Mouse (Mus musculus): Measurements from ENCODE around the gene Aplnr.

The Aplnr gene

GRCm38 (mm10) chr2:85136831-85137520 is 951 bp downstream of the Aplnr start:
- DNase-seq (ENCODE audit: low spot score in 2 of 2), result no peak

GRCm38 (mm10) chr2:85137601-85138140 is 1.6 kb downstream of the Aplnr start:
- DNase-seq (ENCODE audit: low spot score in 2 of 2), result no peak

GRCm38 (mm10) chr2:85138143-85138542 is 2.1 kb downstream of the Aplnr start:
- no peak for DNase-seq (ENCODE audit: low spot score in 2 of 2)

- no peak for DNase-seq (ENCODE audit: low spot score in 2 of 2)
Measured at GRCm38 (mm10) chr2:85139393-85139792, 3.4 kb downstream of the Aplnr start.

GRCm38 (mm10) chr2:85139846-85140245 is 3.8 kb downstream of the Aplnr start:
- DNase-seq (ENCODE audit: low spot score in 2 of 2), result no peak

GRCm38 (mm10) chr2:85140833-85141232 is 4.8 kb downstream of the Aplnr start:
- no peak for DNase-seq (ENCODE audit: low spot score in 2 of 2)

GRCm38 (mm10) chr2:85144908-85145307 is 8.9 kb downstream of the Aplnr start:
- no peak for DNase-seq (ENCODE audit: low spot score in 2 of 2)

- no peak for DNase-seq (ENCODE audit: low spot score in 2 of 2)
Measured at GRCm38 (mm10) chr2:85145346-85145745, 9.3 kb downstream of the Aplnr start.

- DNase-seq (ENCODE audit: low spot score in 2 of 2), result no peak
Measured at GRCm38 (mm10) chr2:85147481-85147880, 11.5 kb downstream of the Aplnr start.

- no peak for DNase-seq (ENCODE audit: low spot score in 2 of 2)
Measured at GRCm38 (mm10) chr2:85150373-85150772, 14.3 kb downstream of the Aplnr start.

- no peak for DNase-seq (ENCODE audit: low spot score in 2 of 2)
Measured at GRCm38 (mm10) chr2:85151233-85151632, 15.2 kb downstream of the Aplnr start.

GRCm38 (mm10) chr2:85155334-85155733 is 19.3 kb downstream of the Aplnr start:
- DNase-seq (ENCODE audit: low spot score in 2 of 2), result no peak

- DNase-seq (ENCODE audit: low spot score in 2 of 2), result no peak
Measured at GRCm38 (mm10) chr2:85156136-85156535, 20.1 kb downstream of the Aplnr start.

GRCm38 (mm10) chr2:85157382-85157781 is 21.4 kb downstream of the Aplnr start:
- DNase-seq (ENCODE audit: low spot score in 2 of 2), result no peak

- DNase-seq (ENCODE audit: low spot score in 2 of 2), result no peak
Measured at GRCm38 (mm10) chr2:85160901-85161637, 25.0 kb downstream of the Aplnr start.

- no peak for DNase-seq (ENCODE audit: low spot score in 2 of 2)
Measured at GRCm38 (mm10) chr2:85161638-85162093, 25.6 kb downstream of the Aplnr start.

- DNase-seq (ENCODE audit: low spot score in 2 of 2), result no peak
Measured at GRCm38 (mm10) chr2:85163311-85164047, 27.5 kb downstream of the Aplnr start.

- DNase-seq (ENCODE audit: low spot score in 2 of 2), result no peak
Measured at GRCm38 (mm10) chr2:85167624-85168023, 31.6 kb downstream of the Aplnr start.

GRCm38 (mm10) chr2:85168327-85168726 is 32.3 kb downstream of the Aplnr start:
- DNase-seq (ENCODE audit: low spot score in 2 of 2), result no peak

GRCm38 (mm10) chr2:85172071-85172762 is 36.2 kb downstream of the Aplnr start:
- DNase-seq (ENCODE audit: low spot score in 2 of 2), result no peak

GRCm38 (mm10) chr2:85172763-85173103 is 36.7 kb downstream of the Aplnr start:
- DNase-seq (ENCODE audit: low spot score in 2 of 2), result no peak

GRCm38 (mm10) chr2:85173545-85173944 is 37.5 kb downstream of the Aplnr start:
- DNase-seq (ENCODE audit: low spot score in 2 of 2), result no peak
